20 mouse cellular contexts compared by ENCODE assay signal in genomic region chr4:135736903-135737302, GRCm38 (mm10). TPM values are rescaled to one million over a fixed set of nuclear protein-coding genes. Genes with fewer than 3 reads are reported as not detected.
"Had no signal": no experiment of that assay in that cellular context is flagged by ENCODE, and none has a peak within 500 bp of the region (broad histone marks: within the 10 kb centered on the region; RNA-seq: fewer than 3 reads in every experiment).

No protein-coding gene starts in this region.

- H3K4me2 ChIP-seq: neural tube, embryonic 12.5 days; neural tube, embryonic 13.5 days; neural tube, embryonic 15.5 days; stomach, embryonic 15.5 days had no signal

- H3K36me3 ChIP-seq: neural tube, embryonic 12.5 days; neural tube, embryonic 13.5 days; neural tube, embryonic 15.5 days had no signal

- H3K27me3 ChIP-seq: neural tube, embryonic 12.5 days; neural tube, embryonic 13.5 days; neural tube, embryonic 15.5 days; stomach, embryonic 15.5 days had no signal

- H3K4me3 ChIP-seq: neural tube, embryonic 12.5 days; neural tube, embryonic 13.5 days; neural tube, embryonic 15.5 days; stomach, embryonic 15.5 days had no signal

- H3K4me1 ChIP-seq: neural tube, embryonic 12.5 days; stomach, embryonic 15.5 days had no signal

- DNase-seq: right cerebral cortex, adult 18-20 months; right cerebral cortex, postnatal 14 days; right cerebral cortex, postnatal 25 days; right cerebral cortex, postnatal 4 days; spleen, adult 18-20 months; thymus, adult 18-20 months; thymus, adult 2 months; thymus, postnatal 14 days; thymus, postnatal 25 days; thymus, postnatal 36 days; thymus, postnatal 4 days had no signal

- H3K27ac ChIP-seq: neural tube, embryonic 12.5 days; neural tube, embryonic 13.5 days; neural tube, embryonic 15.5 days; stomach, embryonic 15.5 days; stomach, postnatal 0 days had no signal

- H3K9me3 ChIP-seq: neural tube, embryonic 12.5 days; neural tube, embryonic 15.5 days had no signal

RNA-seq across cellular contexts. Expression of gene Il22ra1, which starts 8.9 kb away (rescaled TPM):
- total RNA-seq: neutrophil, adult 5-6 weeks had no signal
- polyA plus RNA-seq: neural tube, embryonic 11.5 days; neural tube, embryonic 12.5 days; neural tube, embryonic 13.5 days; neural tube, embryonic 14.5 days; neural tube, embryonic 15.5 days; thymus, postnatal 0 days had no signal
